Mouse (Mus musculus): ENCODE measurements around the gene Ppp1r3d.

GRCm38 (mm10) chr2:178422186-178422585, 7.9 kb upstream of the Ppp1r3d start:
- no peak for TF ChIP-seq CTCF (IDR thresholded peaks at IDR 0.05; ENCODE audit: low read depth)
- TF ChIP-seq EP300 (IDR thresholded peaks at IDR 0.05; ENCODE audit: low read depth), result no peak
